Mouse (Mus musculus) midbrain, embryonic 16.5 days (tissue): ENCODE measurements around the gene Slc18a3. TPM values are rescaled to one million over a fixed set of nuclear protein-coding genes. Genes with fewer than 3 reads are reported as not detected.

Experiments used
- ATAC-seq: fragments of 200-750 bp; cut with Nextera tagmentation; 2 replicates; pipeline ENCODE4 v1.8.0; 2017; ENCODE audit warnings: moderate TSS enrichment
- H3K27ac ChIP-seq: fragments of 300-500 bp; sonication (generic); 2 replicates; pipeline ENCODE4 v1.5.1; 2014; ENCODE audit warnings: mild to moderate bottlenecking, low read length, mixed read lengths
- H3K27me3 ChIP-seq: fragments of 300-500 bp; sonication (generic); 2 replicates; pipeline ENCODE4 v1.6.1; 2014; ENCODE audit warnings: low read depth, low read length, mixed read lengths; ENCODE audit not compliant: control insufficient read depth, insufficient read depth
- H3K36me3 ChIP-seq: fragments of 300-500 bp; sonication (generic); 2 replicates; pipeline ENCODE4 v1.6.1; 2014; ENCODE audit warnings: mild to moderate bottlenecking, low read length, moderate library complexity, mixed read lengths; ENCODE audit not compliant: control insufficient read depth, insufficient read depth
- H3K4me1 ChIP-seq: fragments of 300-500 bp; sonication (generic); 2 replicates; pipeline ENCODE4 v1.6.1; 2014; ENCODE audit warnings: mild to moderate bottlenecking, low read length, mixed read lengths; ENCODE audit not compliant: control insufficient read depth, insufficient read depth
- H3K4me2 ChIP-seq: fragments of 300-500 bp; sonication (generic); 2 replicates; pipeline ENCODE4 v1.6.1; 2014; ENCODE audit warnings: mild to moderate bottlenecking, low read length, mixed read lengths
- H3K4me3 ChIP-seq: fragments of 300-500 bp; sonication (generic); 2 replicates; pipeline ENCODE4 v1.5.1; 2014; ENCODE audit warnings: low read depth, mild to moderate bottlenecking, low read length, moderate library complexity, mixed read lengths
- H3K9ac ChIP-seq: fragments of 300-500 bp; sonication (generic); 2 replicates; pipeline ENCODE4 v1.6.1; 2014; ENCODE audit warnings: low read depth, low read length, mixed read lengths
- H3K9me3 ChIP-seq: fragments of 300-500 bp; sonication (generic); replicated peaks from 2 replicates; pipeline ENCODE4 v1.6.1; 2014; ENCODE audit warnings: mild to moderate bottlenecking, low read length, mixed read lengths; ENCODE audit not compliant: control insufficient read depth, poor library complexity, severe bottlenecking
- WGBS: fragments of 180-500 bp; shearing (Covaris S2); extraction: QIAGEN DNeasy Blood & Tissue Kit; methylation state at CpG from one replicate; pipeline ENCODE4 v1.1.7; 2014; 5-methylcytosine and 5-hydroxymethylcytosine counted together
- polyA plus RNA-seq: library from polyadenylated mRNA; unstranded; fragments of >200 nt; fragmentation: Nextera tagmentation; extraction: Ambion mirVana; gene quantifications from 2 replicates; pipeline ENCODE4 v1.2.1, GENCODE M21; 2015

Gene Slc18a3
- polyA plus RNA-seq, 1 experiment from 2014 or later: 3.6 TPM

DNA sequence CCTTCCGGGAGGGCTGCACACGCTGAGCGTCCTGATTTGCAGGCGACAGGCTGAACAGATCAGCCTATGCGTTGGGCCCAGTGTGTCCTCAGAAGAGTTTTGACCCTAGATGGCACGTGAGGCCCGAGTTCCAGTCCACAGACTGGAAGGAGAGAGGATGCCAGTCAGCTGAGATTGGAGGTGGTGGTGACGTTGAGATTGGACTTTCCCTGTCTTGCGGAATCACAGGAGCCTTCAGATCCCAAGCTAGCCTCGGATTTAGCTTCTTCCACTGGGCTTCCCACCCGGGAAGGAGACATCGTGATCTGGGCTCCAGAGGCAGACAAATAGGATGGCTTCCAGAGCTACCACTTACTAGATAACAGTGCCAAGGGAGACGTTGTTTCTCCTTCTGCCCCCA is 1.2 kb upstream of the Slc18a3 start, which contains the start of gene Chat:
Chat (minus strand) TSS at position 101 of the 400 bp plus-strand sequence.
- Histone ChIP-seq H3K9me3 (no peaks in the 10 kb centered on the region), H3K9ac (peak within 1 kb of the TSS; percentile 49), H3K4me3 (peak within 1 kb of the TSS; percentile 43), H3K4me2 (peak within 1 kb of the TSS; percentile 69), H3K27ac (no peak within 1 kb of the TSS), H3K36me3 (no peaks in the 10 kb centered on the region), H3K27me3 (peaks cover 70% of the 10 kb centered on the region), H3K4me1 (peaks cover 19% of the 10 kb centered on the region)
- WGBS: 13% methylated on average over 13 of the region's 13 CpGs
- no peak for ATAC-seq

DNA sequence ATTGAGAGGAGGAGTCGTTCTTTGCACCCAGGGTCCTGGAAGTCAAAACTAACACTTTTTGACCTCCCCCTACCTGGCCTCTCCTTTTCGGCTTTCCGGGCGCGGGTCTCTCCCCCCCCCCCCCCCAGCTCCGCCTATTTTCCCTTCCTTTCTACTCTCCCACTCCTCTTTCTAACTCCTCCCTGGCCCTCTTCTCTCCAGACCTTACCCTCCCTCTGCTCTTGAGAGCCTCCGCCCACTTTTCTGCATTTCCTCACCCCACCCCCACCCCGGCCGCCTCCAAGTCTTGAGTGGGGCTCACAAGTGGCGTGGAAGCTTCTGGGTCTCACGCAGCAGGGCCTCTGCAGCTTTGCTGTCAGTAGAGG is 838 bp upstream of the Slc18a3 start:
- Histone ChIP-seq H3K4me2 (peak overlapping the region; percentile 69), H3K9ac (no peak overlapping the region), H3K4me3 (peak overlapping the region; percentile 43; the same call in 1 of the 2 replicates), H3K9me3 (no peaks in the 10 kb centered on the region), H3K27ac (no peak overlapping the region), H3K27me3 (peaks cover 73% of the 10 kb centered on the region), H3K4me1 (peaks cover 20% of the 10 kb centered on the region), H3K36me3 (no peaks in the 10 kb centered on the region)
- ATAC-seq: no peak
- 0% methylated on average over 6 of the region's 11 CpGs for WGBS

- peak overlapping the region; percentile 43 for H3K4me3 ChIP-seq
- H3K27me3 ChIP-seq: peaks cover 88% of the 10 kb centered on the region
- H3K9me3 ChIP-seq: no peaks in the 10 kb centered on the region
- H3K27ac ChIP-seq: no peak overlapping the region
- no peak overlapping the region for H3K9ac ChIP-seq
- H3K4me1 ChIP-seq: peaks cover 21% of the 10 kb centered on the region
- no peak for ATAC-seq
- 3% methylated on average over 74 of the region's 74 CpGs for WGBS
- H3K4me2 ChIP-seq: peak overlapping the region; percentile 37
- no peaks in the 10 kb centered on the region for H3K36me3 ChIP-seq
Observed at GRCm38 (mm10) chr14:32463211-32464040, 1.2 kb downstream of the Slc18a3 start.

DNA sequence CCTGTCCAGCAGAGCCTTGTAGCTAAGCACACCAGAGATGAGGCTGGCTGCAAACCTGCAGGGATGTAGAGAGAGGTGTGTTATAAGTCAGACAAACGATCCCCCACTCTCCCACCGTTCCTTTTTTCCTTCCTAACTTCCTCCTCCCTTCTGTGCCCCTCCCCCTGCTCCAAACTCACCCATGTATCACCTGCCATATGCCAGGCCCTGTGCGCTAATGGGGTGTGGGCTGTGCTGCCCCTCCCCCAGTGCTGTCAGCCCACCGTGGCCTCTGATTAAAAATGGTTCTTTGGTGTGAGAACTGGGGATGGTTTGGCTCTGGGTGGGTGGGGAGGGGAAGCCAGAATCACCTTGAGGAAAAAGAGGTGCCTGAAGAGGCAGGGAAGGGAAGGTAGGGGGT is 12.1 kb downstream of the Slc18a3 start:
- H3K4me3 ChIP-seq: no peak overlapping the region
- no peak for ATAC-seq
- H3K36me3 ChIP-seq: no peaks in the 10 kb centered on the region
- no peaks in the 10 kb centered on the region for H3K4me1 ChIP-seq
- no peaks in the 10 kb centered on the region for H3K9me3 ChIP-seq
- 25% methylated on average over 4 of the region's 4 CpGs for WGBS
- H3K27ac ChIP-seq: no peak overlapping the region
- H3K4me2 ChIP-seq: no peak overlapping the region
- H3K9ac ChIP-seq: no peak overlapping the region
- peaks cover 16% of the 10 kb centered on the region for H3K27me3 ChIP-seq

- Histone ChIP-seq H3K27me3 (no peaks in the 10 kb centered on the region), H3K4me2 (no peak overlapping the region), H3K27ac (no peak overlapping the region), H3K4me3 (no peak overlapping the region), H3K36me3 (no peaks in the 10 kb centered on the region), H3K4me1 (no peaks in the 10 kb centered on the region), H3K9me3 (no peaks in the 10 kb centered on the region), H3K9ac (no peak overlapping the region)
- WGBS: 82% methylated on average over 6 of the region's 6 CpGs
- no peak for ATAC-seq
Observed at GRCm38 (mm10) chr14:32446989-32447388, 17.7 kb downstream of the Slc18a3 start.

DNA sequence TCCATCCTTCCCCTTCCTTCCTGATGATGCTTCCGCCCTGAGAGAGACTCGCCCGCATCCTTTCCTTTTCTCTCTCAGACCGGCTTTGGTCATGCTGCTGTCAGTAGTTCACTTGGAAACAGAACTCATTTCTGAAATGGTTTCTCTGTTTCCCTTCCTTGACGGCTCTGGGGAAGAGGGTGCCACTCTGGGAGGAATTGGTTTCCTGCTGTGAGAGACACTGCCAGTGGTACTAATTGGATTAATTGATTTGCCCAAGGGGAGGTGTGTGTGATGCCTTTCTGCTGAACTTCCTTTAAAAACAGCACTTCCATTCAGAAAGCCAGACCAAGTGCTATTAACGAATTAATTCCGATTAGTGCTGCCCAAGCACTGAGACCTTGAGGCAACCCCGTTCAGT is 21.2 kb downstream of the Slc18a3 start:
- H3K4me1 ChIP-seq: no peaks in the 10 kb centered on the region
- no peak overlapping the region for H3K9ac ChIP-seq
- H3K4me2 ChIP-seq: no peak overlapping the region
- 15% methylated on average over 8 of the region's 8 CpGs for WGBS
- H3K36me3 ChIP-seq: no peaks in the 10 kb centered on the region
- H3K9me3 ChIP-seq: no peaks in the 10 kb centered on the region
- H3K27me3 ChIP-seq: no peaks in the 10 kb centered on the region
- no peak for ATAC-seq
- H3K27ac ChIP-seq: no peak overlapping the region
- H3K4me3 ChIP-seq: no peak overlapping the region

- H3K9me3 ChIP-seq: no peaks in the 10 kb centered on the region
- no peak overlapping the region for H3K27ac ChIP-seq
- H3K4me1 ChIP-seq: no peaks in the 10 kb centered on the region
- 33% methylated on average over 3 of the region's 3 CpGs for WGBS
- no peaks in the 10 kb centered on the region for H3K36me3 ChIP-seq
- no peak; the same call in 1 of the 2 replicates for ATAC-seq
- no peak overlapping the region for H3K9ac ChIP-seq
- H3K27me3 ChIP-seq: no peaks in the 10 kb centered on the region
- H3K4me3 ChIP-seq: no peak overlapping the region
- no peak overlapping the region for H3K4me2 ChIP-seq
Observed at GRCm38 (mm10) chr14:32439744-32440143, 24.9 kb downstream of the Slc18a3 start.

DNA sequence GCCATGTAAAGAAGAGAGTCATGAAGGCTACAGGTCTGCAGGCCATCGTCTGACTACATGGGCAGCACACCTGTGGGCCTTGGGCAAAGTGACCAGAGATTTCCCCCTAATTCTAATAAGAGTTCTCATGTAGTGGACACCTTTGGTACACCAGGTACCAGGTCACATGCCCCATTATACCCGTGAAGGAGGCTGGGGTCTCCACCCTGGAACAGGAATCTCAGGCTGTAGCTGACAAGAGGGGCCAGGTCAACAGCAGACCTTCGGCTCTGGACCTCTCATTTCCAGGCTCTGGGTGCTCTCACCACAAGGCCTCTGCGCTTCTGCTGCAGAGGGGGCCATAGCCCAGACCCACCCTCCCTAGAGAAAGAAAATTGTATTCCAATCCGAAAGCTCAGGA is 25.3 kb downstream of the Slc18a3 start:
- ATAC-seq: no peak
- WGBS: 70% methylated on average over 5 of the region's 5 CpGs
- no peaks in the 10 kb centered on the region for H3K36me3 ChIP-seq

GRCm38 (mm10) chr14:32437352-32437793 is 27.3 kb downstream of the Slc18a3 start:
- H3K27me3 ChIP-seq: no peaks in the 10 kb centered on the region
- no peak overlapping the region for H3K27ac ChIP-seq
- H3K9me3 ChIP-seq: peaks cover 3% of the 10 kb centered on the region
- no peaks in the 10 kb centered on the region for H3K4me1 ChIP-seq
- H3K9ac ChIP-seq: no peak overlapping the region
- H3K4me3 ChIP-seq: no peak overlapping the region
- 35% methylated on average over 5 of the region's 5 CpGs for WGBS
- H3K36me3 ChIP-seq: no peaks in the 10 kb centered on the region
- no peak overlapping the region for H3K4me2 ChIP-seq
- no peak for ATAC-seq

More for the DNA sequence above, 25.3 kb downstream of the Slc18a3 start:
- no peak overlapping the region for H3K9ac ChIP-seq
- no peak overlapping the region for H3K4me2 ChIP-seq
- no peaks in the 10 kb centered on the region for H3K4me1 ChIP-seq
- H3K9me3 ChIP-seq: no peaks in the 10 kb centered on the region
- H3K27me3 ChIP-seq: no peaks in the 10 kb centered on the region
- no peak overlapping the region for H3K27ac ChIP-seq
- H3K4me3 ChIP-seq: no peak overlapping the region
